Mouse (Mus musculus) kidney, postnatal 36 days (tissue): ENCODE measurements around the gene Rps19.
"Not testable (repeated sequence)": the region's sequence is repeated elsewhere in the genome, so short reads cannot be mapped to it uniquely, and the experiment has no call there.

Experiments used
- DNase-seq, 2 experiments: peaks; one replicate each; pipeline ENCODE4 v3.0.0; 2021 to 2022; ENCODE audit warnings: mixed read lengths in 2 of 2

Gene Rps19

GRCm38 (mm10) chr7:24877588-24877987, 6.6 kb upstream of the Rps19 start:
- DNase-seq: no peak

DNA sequence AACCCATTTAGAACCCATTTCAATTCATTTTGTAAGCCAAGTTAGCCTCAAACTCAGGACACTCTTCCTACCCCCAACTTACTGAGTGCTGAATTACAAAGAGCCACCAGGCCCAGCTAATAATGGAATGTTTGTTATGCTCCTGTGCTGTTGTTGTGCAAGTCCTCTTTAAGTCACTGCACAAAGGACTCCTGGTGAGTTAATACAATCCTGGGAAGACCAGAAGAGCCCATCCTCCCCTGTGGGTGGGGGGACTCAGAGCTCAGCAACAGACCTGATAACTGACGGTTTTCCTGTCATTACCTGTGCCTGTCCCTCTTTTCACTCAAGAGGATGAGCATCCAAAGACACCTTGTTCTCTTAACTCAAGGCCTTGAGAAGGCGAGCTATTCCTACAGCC, 4.6 kb upstream of the Rps19 start:
- DNase-seq: no peak

DNA sequence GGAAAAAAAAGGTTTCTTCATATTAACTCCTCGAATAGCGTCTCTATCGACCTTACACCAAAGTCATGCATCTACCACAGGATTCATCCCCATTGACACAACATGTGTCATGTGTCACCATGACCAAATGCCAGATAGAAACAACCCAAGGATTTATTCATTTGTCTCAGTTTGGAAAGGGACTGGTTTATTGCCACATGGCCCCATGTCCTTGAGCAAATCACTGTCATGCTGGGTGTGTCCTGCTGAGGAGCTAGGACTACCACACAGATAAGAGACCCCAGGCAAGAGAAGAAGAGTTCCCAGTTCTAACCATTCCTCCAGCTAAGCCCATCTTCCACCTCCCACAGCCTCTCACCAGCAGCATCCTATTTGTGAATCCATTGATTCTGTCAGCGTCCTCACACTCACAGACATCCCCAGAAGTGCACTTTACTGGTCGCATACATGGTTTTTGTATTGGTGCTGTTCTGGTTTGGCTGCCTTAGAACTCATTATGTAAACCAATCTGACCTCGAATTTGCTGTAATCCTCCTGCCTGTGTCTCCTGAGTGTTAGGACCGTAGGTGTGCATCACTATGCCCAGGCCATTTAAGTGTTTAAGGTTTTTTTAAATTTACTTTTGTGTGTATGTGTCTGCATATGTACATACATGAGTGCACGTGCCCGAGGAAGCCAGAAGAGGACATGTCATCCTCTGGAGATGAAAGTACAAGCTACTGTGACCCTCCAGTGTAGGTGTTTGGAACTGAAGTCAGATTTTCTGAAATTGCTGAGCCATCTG, 1.6 kb upstream of the Rps19 start:
- DNase-seq: no peak

- peak in 1 of 2 experiments; percentile 34 for DNase-seq
Measured at GRCm38 (mm10) chr7:24884693-24885291, 621 bp downstream of the Rps19 start.

DNA sequence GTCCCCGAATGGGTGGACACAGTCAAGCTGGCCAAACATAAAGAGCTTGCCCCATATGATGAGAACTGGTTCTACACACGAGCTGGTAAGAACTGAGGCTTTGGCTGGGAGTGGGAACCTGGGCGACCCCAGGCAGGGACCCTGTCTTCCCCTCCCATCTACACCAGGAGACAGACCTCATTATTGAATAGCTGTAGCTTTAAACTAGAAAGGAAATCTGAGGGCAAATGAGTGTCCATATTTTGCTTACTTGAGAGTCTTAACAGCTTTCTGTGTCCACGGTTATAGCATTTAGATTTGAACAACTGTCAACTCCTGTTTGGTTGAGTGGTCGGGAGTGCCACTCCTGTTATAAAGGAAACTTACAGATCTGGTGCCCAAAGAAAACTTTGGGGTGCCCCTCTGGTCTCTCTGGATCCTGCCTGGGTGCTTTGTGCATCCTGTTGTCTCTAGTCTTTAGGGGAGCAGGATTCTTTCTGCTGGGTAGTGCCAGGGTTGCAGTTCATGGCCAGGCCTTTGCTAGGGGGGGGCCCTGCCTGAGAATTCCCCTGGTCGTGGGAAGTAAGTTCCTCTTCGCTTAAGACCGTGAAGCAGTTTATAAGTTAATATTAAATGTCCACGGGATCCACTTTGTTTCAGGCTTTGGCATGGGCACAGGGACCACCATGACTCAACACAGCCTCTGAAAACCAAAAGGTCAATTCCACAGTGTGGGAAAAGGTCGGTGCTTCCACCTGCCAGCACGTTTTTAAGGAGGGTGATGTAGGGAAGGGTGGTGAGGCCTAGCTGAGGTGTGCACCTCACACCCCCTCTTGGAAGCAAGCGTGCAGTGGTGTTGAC, 1.5 kb downstream of the Rps19 start:
- DNase-seq: no peak

DNA sequence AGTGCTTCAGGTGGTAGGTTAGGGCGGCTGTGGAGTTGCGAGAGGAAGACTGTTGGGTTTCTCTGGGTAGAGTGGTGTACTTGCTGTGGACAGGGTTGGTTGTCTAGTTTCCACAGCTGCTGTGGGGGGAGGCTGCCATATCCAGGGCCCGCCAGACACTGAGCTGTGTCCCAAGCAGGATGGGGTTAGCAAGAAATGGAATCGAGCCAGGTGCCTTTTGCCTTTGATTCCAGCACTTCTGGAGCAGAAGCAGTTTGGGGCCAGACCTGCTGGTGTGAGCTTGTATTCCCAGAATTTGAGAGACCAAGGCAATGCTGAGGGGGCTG, 2.1 kb downstream of the Rps19 start:
- DNase-seq: peak; percentile 53 to 69

DNA sequence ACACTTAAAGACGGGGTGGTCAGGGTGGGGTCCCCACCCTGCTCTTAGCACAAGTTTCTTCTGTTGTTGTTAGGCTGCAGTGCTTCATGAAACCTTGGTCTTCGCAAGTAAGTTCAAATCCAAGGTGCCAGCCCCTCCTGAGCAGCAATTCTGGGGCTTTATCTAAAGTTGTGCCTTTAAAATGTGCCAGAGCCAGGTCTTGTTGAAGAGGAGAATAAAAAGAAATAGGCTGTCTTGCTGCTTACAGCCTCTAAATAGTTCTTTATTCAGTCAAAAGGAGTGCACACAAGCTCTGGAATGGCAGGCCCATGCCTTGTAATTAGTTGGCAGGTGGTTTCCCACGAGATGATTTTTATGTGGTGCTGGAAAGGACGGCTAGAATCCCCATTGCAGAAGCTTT, 2.9 kb downstream of the Rps19 start:
- no peak for DNase-seq

GRCm38 (mm10) chr7:24889431-24890220, 5.5 kb downstream of the Rps19 start:
- peak; percentile 77 to 92 for DNase-seq

DNA sequence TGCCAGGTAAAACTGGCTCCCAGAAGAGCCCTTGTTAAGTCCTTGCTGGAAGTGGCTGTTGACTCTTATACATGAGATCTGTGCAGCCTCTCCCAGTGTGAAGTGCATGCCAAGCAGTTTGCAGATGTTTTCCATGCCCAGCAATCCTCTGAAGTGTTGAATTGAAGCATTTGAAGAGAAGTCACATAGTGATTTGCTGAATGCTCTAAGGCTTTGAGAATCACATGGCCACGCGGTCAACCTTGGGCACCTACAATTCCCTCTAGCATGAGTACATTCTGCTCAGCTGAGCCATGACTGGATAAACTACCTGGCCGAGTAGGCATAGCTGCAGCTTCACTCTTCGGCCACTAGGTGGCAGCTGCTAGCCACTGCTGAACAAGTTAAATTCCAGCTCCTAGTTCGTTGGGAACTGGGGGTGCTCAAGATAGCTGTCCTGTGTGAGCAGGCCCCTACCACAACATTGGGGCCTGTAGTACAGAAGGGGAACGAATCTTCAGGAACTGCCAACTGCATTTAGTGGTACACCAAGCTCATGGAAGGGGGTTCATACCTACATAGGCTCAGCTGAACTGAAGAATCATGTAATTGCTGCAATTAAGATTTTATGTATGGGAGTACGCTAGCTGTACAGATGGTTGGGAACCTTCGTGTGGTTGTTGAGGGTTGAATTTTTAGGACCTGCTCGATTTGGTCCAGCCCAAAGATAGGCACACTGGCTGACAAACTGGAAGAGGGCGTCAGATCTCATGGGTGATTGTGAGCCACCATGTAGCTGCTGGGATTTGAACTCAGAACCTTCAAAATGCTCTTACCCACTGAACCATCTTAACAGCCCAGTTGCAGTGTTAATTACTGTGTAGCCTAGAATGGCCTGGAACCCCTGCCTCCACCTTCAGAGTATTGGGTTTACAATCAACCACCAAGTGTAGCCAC, 6.4 kb downstream of the Rps19 start:
- peak; percentile 71 to 79 for DNase-seq

- no peak for DNase-seq
Measured at GRCm38 (mm10) chr7:24891241-24892124, 7.3 kb downstream of the Rps19 start.

GRCm38 (mm10) chr7:24892125-24892583, 8.0 kb downstream of the Rps19 start:
- no peak for DNase-seq

DNA sequence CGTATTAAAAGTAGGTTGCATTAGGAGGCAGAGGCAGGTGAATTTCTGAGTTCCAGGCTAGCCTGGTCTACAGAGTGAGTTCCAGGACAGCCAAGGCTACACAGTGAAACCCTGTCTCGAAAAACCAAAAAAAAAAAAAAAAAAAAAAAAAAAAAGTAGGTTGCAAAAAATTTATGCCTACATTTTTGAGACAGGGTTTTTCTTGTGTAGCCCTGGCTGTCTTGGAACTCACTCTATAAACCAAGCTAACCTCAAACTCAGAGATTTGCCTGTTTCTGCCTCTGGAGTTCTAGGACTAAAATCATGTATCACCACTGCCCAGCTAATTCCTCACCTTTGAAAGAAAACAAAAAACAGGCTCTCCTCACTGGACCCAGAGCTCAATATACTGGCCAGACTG, 11.6 kb downstream of the Rps19 start:
- not testable (repeated sequence) for DNase-seq

DNA sequence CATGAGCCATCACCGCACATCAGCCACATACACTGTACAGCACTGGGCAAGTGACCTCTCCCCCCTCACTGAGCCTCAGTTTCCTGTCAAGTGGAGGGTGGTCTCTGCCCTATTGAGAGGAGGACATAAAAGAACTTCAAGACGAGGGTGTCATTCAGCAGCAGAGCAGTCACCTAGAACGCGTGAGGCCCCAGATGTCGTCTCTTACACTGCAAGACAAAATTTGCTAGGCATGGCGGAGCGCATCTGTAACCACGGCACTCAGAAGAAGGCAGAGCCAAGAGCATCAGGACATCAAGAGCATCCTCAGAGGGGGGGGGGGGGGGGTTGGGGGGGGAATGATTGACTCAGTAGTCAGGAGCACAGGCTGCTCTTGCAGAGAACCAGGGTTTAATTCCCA, 12.1 kb downstream of the Rps19 start:
- DNase-seq: no peak

GRCm38 (mm10) chr7:24897224-24897623, 13.1 kb downstream of the Rps19 start, which contains the start of gene Cd79a:
Gene Cd79a (plus strand): TSS chr7:24897381.
- DNase-seq: no peak

DNA sequence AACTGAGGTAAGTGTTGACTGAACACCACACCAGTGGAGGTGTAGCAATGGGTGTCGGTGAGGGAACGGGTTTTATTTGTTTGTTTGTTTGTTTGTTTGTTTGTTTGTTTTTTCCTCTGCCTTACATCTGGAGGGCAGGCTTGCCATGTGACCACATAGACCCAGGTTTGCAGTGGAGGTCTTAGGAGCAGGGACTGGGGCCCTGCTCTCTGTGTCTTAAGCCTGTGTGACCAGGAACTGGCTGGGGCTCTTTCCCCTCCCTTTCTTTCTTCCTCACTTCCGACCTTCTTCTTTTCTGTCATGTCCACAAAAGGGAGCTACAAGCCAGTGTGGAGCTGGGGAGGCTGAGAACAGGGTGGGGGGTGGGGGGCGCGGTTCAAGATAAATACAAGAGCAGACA, 13.8 kb downstream of the Rps19 start:
- DNase-seq: no peak

DNA sequence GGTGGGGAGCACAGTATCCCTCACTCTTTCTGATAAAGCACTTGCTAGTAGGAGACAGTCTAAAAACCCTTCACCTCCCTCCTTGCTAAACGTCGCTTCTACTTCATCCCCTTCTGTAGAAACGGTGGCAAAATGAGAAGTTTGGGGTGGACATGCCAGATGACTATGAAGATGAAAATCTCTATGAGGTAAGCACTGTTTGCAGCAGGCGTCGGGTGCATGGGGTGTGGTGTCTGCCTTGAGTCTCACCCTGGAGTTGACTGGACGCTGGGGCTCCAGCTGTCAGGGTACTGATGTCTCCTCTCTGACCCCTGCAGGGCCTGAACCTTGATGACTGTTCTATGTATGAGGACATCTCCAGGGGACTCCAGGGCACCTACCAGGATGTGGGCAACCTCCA, 16.9 kb downstream of the Rps19 start:
- no peak for DNase-seq

DNA sequence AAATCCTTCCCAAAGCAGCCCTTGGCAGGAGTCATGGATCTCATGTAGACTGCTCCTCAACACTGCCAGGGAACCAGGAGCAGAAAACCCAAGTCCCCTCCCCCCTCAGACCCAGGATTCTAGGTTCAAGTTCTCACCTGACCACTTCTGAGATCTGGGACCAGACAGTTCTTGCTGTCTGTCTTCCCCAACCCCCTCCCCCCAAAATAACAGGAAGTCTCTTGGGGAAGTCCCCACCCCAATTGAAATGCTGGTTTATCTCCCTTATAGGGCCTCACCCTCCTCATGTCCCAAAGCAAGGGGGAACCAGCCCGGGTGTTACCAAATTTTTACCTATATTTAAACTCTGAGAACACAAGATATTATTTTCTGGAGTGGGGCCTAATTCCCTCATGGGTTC, 17.7 kb downstream of the Rps19 start:
- no peak for DNase-seq

GRCm38 (mm10) chr7:24902264-24902629, 18.1 kb downstream of the Rps19 start:
- DNase-seq: no peak

DNA sequence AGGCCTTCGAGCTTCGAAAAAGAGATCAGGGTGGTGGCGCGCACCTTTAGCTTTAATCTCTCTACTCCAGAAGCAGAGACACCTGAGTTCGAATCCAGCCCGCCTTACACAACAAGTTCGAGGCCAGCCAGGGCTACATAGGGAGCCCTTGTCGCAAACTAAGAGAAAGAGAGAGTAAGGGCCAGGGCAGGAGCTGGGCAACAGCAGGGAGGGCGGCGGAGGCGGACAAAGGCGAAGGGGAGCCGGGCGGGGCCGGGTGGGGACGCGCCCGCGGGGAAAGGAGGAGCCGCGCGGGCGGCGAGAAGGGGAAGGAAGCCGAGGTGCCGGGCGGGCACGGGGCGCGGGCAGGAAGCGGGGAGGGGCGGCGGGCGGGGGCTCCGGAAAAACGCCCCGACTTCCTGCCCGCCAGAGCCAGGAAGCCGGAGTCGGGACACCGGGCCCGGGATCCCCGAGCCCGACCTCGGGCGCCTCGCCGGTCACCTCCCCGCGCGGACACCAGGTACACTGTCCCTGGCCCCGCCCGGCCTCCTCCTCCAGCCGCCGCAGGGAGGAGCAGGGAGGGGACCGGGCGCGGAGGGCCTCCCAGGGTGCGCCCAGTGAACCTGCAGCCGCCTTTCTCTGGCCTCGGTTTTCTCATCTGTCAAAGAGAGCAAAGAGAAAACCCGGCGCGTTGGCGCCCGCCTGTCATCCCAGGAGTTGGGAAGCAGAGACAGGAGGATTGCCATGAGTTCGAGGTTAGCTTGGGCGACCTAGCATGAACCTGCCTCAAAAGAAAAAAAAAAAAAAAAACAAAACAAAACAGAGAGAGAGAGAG, 18.7 kb downstream of the Rps19 start, which contains the start of gene Arhgef1:
TSS of gene Arhgef1 (plus strand) at position 283 of the 814 bp plus-strand sequence.
- DNase-seq: peak; percentile 76 to 85

GRCm38 (mm10) chr7:24903444-24903825, 19.3 kb downstream of the Rps19 start:
- no peak for DNase-seq
